Mouse (Mus musculus) bone marrow, adult 2 months (tissue): ENCODE measurements at regions not wholly inside any gene's neighbourhood (a gene's known extent, or its start where the extent isn't known, plus 50 kb on each side); places are given as distances from the start of the nearest gene placed in this dataset.

Experiments used
- CTCF ChIP-seq: fragments of 200-500 bp; IDR thresholded peaks from 2 replicates; pipeline ENCODE4 v1.5.1; 2011; ENCODE audit warnings: low read length, control low read depth; ENCODE audit not compliant: control insufficient read depth, insufficient read depth
- POLR2A ChIP-seq: fragments of 200-500 bp; IDR thresholded peaks from 2 replicates; pipeline ENCODE4 v1.6.1; 2011; ENCODE audit warnings: low read depth, mild to moderate bottlenecking, control low read depth, low read length, borderline replicate concordance; ENCODE audit not compliant: control insufficient read depth

DNA sequence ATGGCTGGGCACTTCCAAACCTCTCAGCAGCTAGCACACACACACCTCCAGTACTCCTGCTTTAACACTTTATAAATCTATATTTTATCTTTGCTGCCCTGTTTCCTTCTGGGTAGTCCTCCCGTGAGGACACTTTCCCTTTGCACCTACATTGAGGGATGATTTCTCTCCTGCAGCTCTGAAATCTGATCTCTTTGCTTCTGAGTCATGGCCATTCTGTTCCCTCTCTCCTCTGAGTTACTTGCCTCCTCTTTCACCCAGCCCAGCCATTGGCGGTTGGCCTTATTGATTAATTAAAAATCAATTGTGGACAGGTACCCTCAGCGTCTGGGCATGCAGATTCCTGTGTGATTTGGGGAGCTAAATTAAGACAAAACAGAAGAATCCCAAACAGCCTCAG lies 58.0 kb upstream of the Cxcl12 start:
- TF ChIP-seq CTCF = no peak
- TF ChIP-seq POLR2A = no peak
